Mouse (Mus musculus) ES-Bruce4 (cell line): ENCODE measurements at regions not wholly inside any gene's neighbourhood (a gene's known extent, or its start where the extent isn't known, plus 50 kb on each side); places are given as distances from the start of the nearest gene placed in this dataset.

Experiments
- CTCF ChIP-seq: IDR thresholded peaks from one replicate; pipeline ENCODE4 v1.8.1; 2011; ENCODE audit warnings: low read depth, low read length
- POLR2A ChIP-seq: IDR thresholded peaks from one replicate; pipeline ENCODE4 v1.8.1; 2011; ENCODE audit warnings: low read length; ENCODE audit not compliant: insufficient read depth

GRCm38 (mm10) chr15:74283172-74283534, 353.0 kb downstream of the Mroh4 start:
- no peak for TF ChIP-seq CTCF
- no peak for TF ChIP-seq POLR2A
